In genomic region chr10:26177591-26177990, GRCm38 (mm10) we compare ENCODE assay signal across 28 mouse cellular contexts. TPM values are rescaled to one million over a fixed set of nuclear protein-coding genes. Genes with fewer than 3 reads are reported as not detected.
DNase-seq lines count a peak whose midpoint lies in the region; ATAC-seq and TF ChIP-seq lines count a peak whose summit lies in the region.
"Had no signal": no experiment of that assay in that cellular context is flagged by ENCODE, and none has a peak within 500 bp of the region (broad histone marks: within the 10 kb centered on the region; RNA-seq: fewer than 3 reads in every experiment).

No protein-coding gene starts in this region.

- H3K27ac ChIP-seq in forebrain, embryonic 14.5 days (ENCODE audit: low read depth, low read length) = no peak overlapping the region
- no peak overlapping the region for H3K27ac ChIP-seq in forebrain, postnatal 0 days (ENCODE audit: low read depth, low read length)
- H3K27ac ChIP-seq in ES-E14 (ENCODE audit: insufficient read depth, low read depth, low read length, poor library complexity, severe bottlenecking) = no peak overlapping the region
- H3K27ac ChIP-seq: forebrain, embryonic 10.5 days; forebrain, embryonic 13.5 days; heart, embryonic 15.5 days; hindbrain, embryonic 10.5 days; hindbrain, embryonic 13.5 days; intestine, embryonic 15.5 days had no signal

- no peak overlapping the region for H3K4me2 ChIP-seq in forebrain, embryonic 14.5 days (ENCODE audit: low read length)
- H3K4me2 ChIP-seq in forebrain, postnatal 0 days (ENCODE audit: low read depth) = no peak overlapping the region
- H3K4me2 ChIP-seq: forebrain, embryonic 13.5 days; heart, embryonic 12.5 days; heart, embryonic 15.5 days; hindbrain, embryonic 13.5 days; intestine, embryonic 15.5 days had no signal

- WGBS in forebrain, embryonic 14.5 days = 86% methylated on average over 1 of the region's 1 CpGs
- WGBS in forebrain, postnatal 0 days = 77% methylated on average over 1 of the region's 1 CpGs

- no peaks in the 10 kb centered on the region for H3K9me3 ChIP-seq in forebrain, embryonic 14.5 days (replicated peaks; ENCODE audit: control insufficient read depth, low read length)
- H3K9me3 ChIP-seq in forebrain, postnatal 0 days (ENCODE audit: low read length) = no peaks in the 10 kb centered on the region
- H3K9me3 ChIP-seq in ES-E14 (ENCODE audit: control insufficient read depth, insufficient read depth, low read depth, low read length) = no peaks in the 10 kb centered on the region
- H3K9me3 ChIP-seq: forebrain, embryonic 10.5 days; forebrain, embryonic 13.5 days; G1E; heart, embryonic 12.5 days; heart, embryonic 15.5 days; hindbrain, embryonic 10.5 days; hindbrain, embryonic 13.5 days; intestine, embryonic 15.5 days had no signal

- ATAC-seq in forebrain, embryonic 14.5 days = no peak
- no peak for ATAC-seq in forebrain, postnatal 0 days
- ATAC-seq: hindbrain, embryonic 16.5 days; intestine, embryonic 15.5 days had no signal

- H3K4me1 ChIP-seq in forebrain, embryonic 14.5 days (ENCODE audit: control insufficient read depth, insufficient read depth, low read length) = no peaks in the 10 kb centered on the region
- H3K4me1 ChIP-seq in forebrain, postnatal 0 days (ENCODE audit: insufficient read depth) = no peaks in the 10 kb centered on the region
- no peaks in the 10 kb centered on the region for H3K4me1 ChIP-seq in ES-E14 (ENCODE audit: control insufficient read depth in 2 of 2, insufficient read depth in 2 of 2, low read length in 2 of 2, poor library complexity in 1 of 2)
- H3K4me1 ChIP-seq: forebrain, embryonic 10.5 days; heart, embryonic 12.5 days; heart, embryonic 15.5 days; hindbrain, embryonic 10.5 days; intestine, embryonic 15.5 days had no signal

- H3K9ac ChIP-seq in forebrain, embryonic 14.5 days (ENCODE audit: low read length) = no peak overlapping the region
- H3K9ac ChIP-seq in forebrain, postnatal 0 days = no peak overlapping the region
- no peak overlapping the region for H3K9ac ChIP-seq in ES-E14 (ENCODE audit: insufficient read depth, low read depth, low read length, poor library complexity, severe bottlenecking)
- H3K9ac ChIP-seq: forebrain, embryonic 13.5 days; heart, embryonic 12.5 days; heart, embryonic 15.5 days; hindbrain, embryonic 13.5 days; intestine, embryonic 15.5 days had no signal

- no peaks in the 10 kb centered on the region for H3K27me3 ChIP-seq in forebrain, embryonic 14.5 days (replicated peaks; ENCODE audit: control insufficient read depth, insufficient read depth, low read length)
- no peaks in the 10 kb centered on the region for H3K27me3 ChIP-seq in forebrain, postnatal 0 days (ENCODE audit: insufficient read depth, low read length)
- H3K27me3 ChIP-seq: forebrain, embryonic 13.5 days; heart, embryonic 12.5 days; heart, embryonic 15.5 days; hindbrain, embryonic 13.5 days; intestine, embryonic 15.5 days had no signal

- H3K36me3 ChIP-seq in forebrain, embryonic 14.5 days (ENCODE audit: control insufficient read depth, insufficient read depth, low read length) = no peaks in the 10 kb centered on the region
- H3K36me3 ChIP-seq in forebrain, postnatal 0 days (ENCODE audit: insufficient read depth) = no peaks in the 10 kb centered on the region
- H3K36me3 ChIP-seq in ES-E14 (ENCODE audit: control insufficient read depth, insufficient read depth, low read length, poor library complexity, severe bottlenecking) = no peaks in the 10 kb centered on the region
- H3K36me3 ChIP-seq: forebrain, embryonic 10.5 days; G1E; heart, embryonic 12.5 days; heart, embryonic 15.5 days; hindbrain, embryonic 10.5 days; hindbrain, embryonic 13.5 days; intestine, embryonic 15.5 days had no signal

- DNase-seq in forebrain, embryonic 14.5 days (ENCODE audit: low spot score) = peak; percentile 40
- no peak for DNase-seq in forebrain, postnatal 0 days
- DNase-seq in ES-E14 (ENCODE audit: low read depth, low spot score) = no peak
- DNase-seq in retina, embryonic 14.5 days (ENCODE audit: low spot score) = peak; percentile 5
- no peak for DNase-seq in gastrocnemius, postnatal 25 days
- no peak for DNase-seq in lung, adult 18-20 months
- DNase-seq: adrenal gland, adult 2 months; adrenal gland, postnatal 14 days; cerebellum, adult 11-12 months; cerebellum, adult 8-10 months; cerebellum, postnatal 36 days; heart, adult 11 months; heart, postnatal 10 days; heart, postnatal 36 days had no signal

- in situ Hi-C loops in ES-E14 (cut with MboI; ENCODE audit: low sequenced_read_pairs in 2 of 2, unreplicated experiment in 2 of 2) = no loop called here

- TF ChIP-seq CTCF in forebrain, postnatal 0 days (IDR thresholded peaks at IDR 0.05; ENCODE audit: low read depth) = no peak

- no peak overlapping the region for H3K4me3 ChIP-seq in forebrain, embryonic 14.5 days (ENCODE audit: low read depth, low read length)
- no peak overlapping the region for H3K4me3 ChIP-seq in forebrain, postnatal 0 days (ENCODE audit: low read depth, low read length)
- no peak overlapping the region for H3K4me3 ChIP-seq in ES-E14 (ENCODE audit: insufficient read depth in 1 of 2, low read depth in 1 of 2, low read length in 2 of 2, poor library complexity in 1 of 2, severe bottlenecking in 1 of 2)
- H3K4me3 ChIP-seq: forebrain, embryonic 10.5 days; forebrain, embryonic 13.5 days; heart, embryonic 12.5 days; heart, embryonic 15.5 days; hindbrain, embryonic 10.5 days; hindbrain, embryonic 13.5 days; intestine, embryonic 15.5 days had no signal

TF ChIP-seq in ES-E14, 5 proteins besides CTCF, POLR2A, EP300 and RAD21:
- no peak for TF ChIP-seq ZC3H11A (IDR thresholded peaks at IDR 0.05; ENCODE audit: borderline replicate concordance, low read depth, low read length)
- TF ChIP-seq MAFK (IDR thresholded peaks at IDR 0.05; ENCODE audit: insufficient read depth, low read depth, low read length) = no peak
- TF ChIP-seq CHD2 (IDR thresholded peaks at IDR 0.05; ENCODE audit: low read depth, low read length) = no peak
- 0 out of 2 replicates have a peak, but pooled peaks have one; percentile 28 for TF ChIP-seq ZNF384 (IDR thresholded peaks at IDR 0.05; ENCODE audit: low read depth, low read length)
- no peak for TF ChIP-seq HCFC1 (IDR thresholded peaks at IDR 0.05; ENCODE audit: borderline replicate concordance, insufficient read depth, low read length)

RNA-seq across cellular contexts. Expression of gene Samd3, which starts 51.9 kb away (rescaled TPM):
- 6.7 and 10.5 TPM in 2 replicates for polyA plus RNA-seq in forebrain, embryonic 14.5 days (2014; fragmentation: Nextera tagmentation; extraction: Ambion mirVana)
- 2.1 and 3.4 TPM in 2 replicates for total RNA-seq in forebrain, postnatal 0 days (2014; rRNA removed)
- polyA plus RNA-seq in forebrain, postnatal 0 days (2015; fragmentation: Nextera tagmentation; extraction: Ambion mirVana) = 3.3 and 3.8 TPM in 2 replicates
- total RNA-seq in ES-E14 (2012; rRNA removed) = not detected in 2 replicates
- total RNA-seq in gastrocnemius, postnatal 25 days (2021) = not detected
- total RNA-seq: adrenal gland, adult 2 months; adrenal gland, postnatal 14 days; adrenal gland, postnatal 4 days; G1E; gastrocnemius, adult 8-10 months; gastrocnemius, postnatal 4 days; heart, adult 8-10 months; heart, postnatal 10 days; heart, postnatal 36 days had no signal
- polyA plus RNA-seq: embryonic facial prominence, embryonic 14.5 days; G1E; heart, embryonic 12.5 days; heart, embryonic 15.5 days had no signal

Comparison
In these comparisons a context has a peak if more than half of its experiments do, and no peak if none do; other contexts are left out.
1. DNase-seq: peak in forebrain, embryonic 14.5 days (single experiment) and retina, embryonic 14.5 days (single experiment); none in forebrain, postnatal 0 days (single experiment), ES-E14 (single experiment), gastrocnemius, postnatal 25 days (single experiment) and lung, adult 18-20 months (0 of 2).